Mouse (Mus musculus) CH12.LX (cell line): ENCODE results near the gene Tmem265. TPM values are rescaled to one million over a fixed set of nuclear protein-coding genes. Genes with fewer than 3 reads are reported as not detected.

ENCODE experiments used
- DNase-seq: peaks from one replicate; pipeline ENCODE4 v3.0.0-alpha.2; 2013; ENCODE audit errors: extremely low read depth
- H3K27ac ChIP-seq: 2 replicates; pipeline ENCODE4 v1.5.1; 2012; ENCODE audit warnings: low read depth, mild to moderate bottlenecking, control low read depth, moderate library complexity; ENCODE audit not compliant: insufficient read depth
- H3K27me3 ChIP-seq: replicated peaks from 2 replicates; pipeline ENCODE3; 2012; ENCODE audit warnings: inconsistent platforms
- H3K36me3 ChIP-seq, 2 experiments: replicated peaks in 1 of 2; 2 replicates each; pipeline versions ENCODE3 to v1.6.1; 2012; ENCODE audit warnings: inconsistent platforms in 1 of 2, low read length in 1 of 2, mild to moderate bottlenecking in 1 of 2, mixed read lengths in 1 of 2, moderate library complexity in 1 of 2; ENCODE audit not compliant: control insufficient read depth in 1 of 2, insufficient read depth in 1 of 2
- H3K4me1 ChIP-seq, 2 experiments: 2 replicates each; pipeline ENCODE4 v1.6.1; 2012; ENCODE audit warnings: inconsistent platforms in 1 of 2, moderate library complexity in 1 of 2; ENCODE audit not compliant: insufficient read depth in 2 of 2, control insufficient read depth in 1 of 2
- H3K4me2 ChIP-seq: 2 replicates; pipeline ENCODE4 v1.6.1; 2012; ENCODE audit warnings: low read depth, mild to moderate bottlenecking, control low read depth; ENCODE audit not compliant: poor library complexity, insufficient read depth, severe bottlenecking
- H3K4me3 ChIP-seq, 3 experiments: fragments of 150-350 bp in 1 of 3; sonication (generic) in 1 of 3; replicated peaks in 1 of 3; 2 replicates each; pipeline versions ENCODE3 to v1.5.1; 2011 to 2012; ENCODE audit warnings: low read depth in 2 of 3, low read length in 2 of 3, mild to moderate bottlenecking in 2 of 3, moderate library complexity in 2 of 3, control low read depth in 1 of 3, improper control_type of control experiment in 1 of 3, inconsistent platforms in 1 of 3, mixed read lengths in 1 of 3; ENCODE audit not compliant: poor library complexity in 1 of 3
- H3K79me2 ChIP-seq: replicated peaks from 2 replicates; pipeline ENCODE4 v1.6.1; 2012; ENCODE audit warnings: mild to moderate bottlenecking, moderate library complexity; ENCODE audit not compliant: control insufficient read depth, poor library complexity, insufficient read depth, severe bottlenecking; ENCODE audit errors: extremely low read depth
- H3K9ac ChIP-seq: 2 replicates; pipeline ENCODE4 v1.6.1; 2012; ENCODE audit warnings: low read depth, mild to moderate bottlenecking, control low read depth, moderate library complexity; ENCODE audit not compliant: insufficient read depth
- H3K9me3 ChIP-seq: replicated peaks from 2 replicates; pipeline ENCODE3; 2012; ENCODE audit warnings: low read length, inconsistent platforms, mixed read lengths
- CTCF ChIP-seq, 2 experiments: IDR thresholded peaks in 1 of 2; conservative IDR thresholded peaks in 1 of 2; 2 replicates each; pipeline ENCODE4 v1.5.1; 2011 to 2012; ENCODE audit warnings: low read depth in 2 of 2, low read length in 2 of 2, improper control_type of control experiment in 1 of 2, inconsistent platforms in 1 of 2, mild to moderate bottlenecking in 1 of 2, moderate library complexity in 1 of 2
- E2F4 ChIP-seq: IDR thresholded peaks from 2 replicates; pipeline ENCODE4 v1.6.1; 2011; ENCODE audit warnings: low read depth, low read length, improper control_type of control experiment; ENCODE audit not compliant: insufficient replicate concordance
- ELF1 ChIP-seq: IDR thresholded peaks from 2 replicates; pipeline ENCODE4 v1.6.1; 2014; ENCODE audit warnings: low read depth, mild to moderate bottlenecking, inconsistent platforms, low read length, improper control_type of control experiment
- ETS1 ChIP-seq: conservative IDR thresholded peaks from 2 replicates; pipeline ENCODE4 v1.6.1; 2012; ENCODE audit warnings: low read depth, mild to moderate bottlenecking, inconsistent platforms, low read length, improper control_type of control experiment, moderate library complexity
- GABPA ChIP-seq: IDR thresholded peaks from 2 replicates; pipeline ENCODE4 v1.6.1; 2012; ENCODE audit warnings: low read depth, low read length, improper control_type of control experiment, inconsistent platforms; ENCODE audit not compliant: insufficient replicate concordance
- HCFC1 ChIP-seq: IDR thresholded peaks from 2 replicates; pipeline ENCODE4 v1.6.1; 2012; ENCODE audit warnings: low read depth, mild to moderate bottlenecking, inconsistent platforms, low read length, improper control_type of control experiment
- JUND ChIP-seq: conservative IDR thresholded peaks from 2 replicates; pipeline ENCODE4 v1.6.1; 2011; ENCODE audit warnings: low read depth, low read length, improper control_type of control experiment
- MAFK ChIP-seq: IDR thresholded peaks from 2 replicates; pipeline ENCODE4 v1.6.1; 2011; ENCODE audit warnings: low read length, improper control_type of control experiment; ENCODE audit not compliant: insufficient replicate concordance
- MAX ChIP-seq: IDR thresholded peaks from 2 replicates; pipeline ENCODE4 v1.6.1; 2011; ENCODE audit warnings: low read length, improper control_type of control experiment
- MAZ ChIP-seq: IDR thresholded peaks from 2 replicates; pipeline ENCODE4 v1.6.1; 2012; ENCODE audit warnings: low read depth, mild to moderate bottlenecking, inconsistent platforms, low read length, improper control_type of control experiment, moderate library complexity
- MXI1 ChIP-seq: IDR thresholded peaks from 2 replicates; pipeline ENCODE4 v1.6.1; 2011; ENCODE audit warnings: mild to moderate bottlenecking, low read depth, low read length, improper control_type of control experiment
- MYC ChIP-seq: IDR thresholded peaks from 2 replicates; pipeline ENCODE4 v1.6.1; 2011; ENCODE audit warnings: low read depth, mild to moderate bottlenecking, improper control_type of control experiment, low read length
- NELFE ChIP-seq: IDR thresholded peaks from 2 replicates; pipeline ENCODE4 v1.6.1; 2011; ENCODE audit warnings: low read depth, low read length, improper control_type of control experiment
- NRF1 ChIP-seq: IDR thresholded peaks from 2 replicates; pipeline ENCODE4 v1.6.1; 2014; ENCODE audit warnings: low read depth, mild to moderate bottlenecking, inconsistent platforms, low read length, improper control_type of control experiment, moderate library complexity
- PAX5 ChIP-seq: IDR thresholded peaks from 2 replicates; pipeline ENCODE4 v1.6.1; 2012; ENCODE audit warnings: low read length, inconsistent platforms, mixed read lengths
- POLR2AphosphoS2 ChIP-seq: IDR thresholded peaks from 2 replicates; pipeline ENCODE4 v1.6.1; 2011; ENCODE audit warnings: low read depth, low read length, improper control_type of control experiment
- RAD21 ChIP-seq: IDR thresholded peaks from 2 replicates; pipeline ENCODE4 v1.6.1; 2011; ENCODE audit warnings: low read depth, mild to moderate bottlenecking, low read length, improper control_type of control experiment, moderate library complexity
- RCOR1 ChIP-seq: conservative IDR thresholded peaks from 2 replicates; pipeline ENCODE4 v1.6.1; 2012; ENCODE audit warnings: low read depth, mild to moderate bottlenecking, inconsistent platforms, low read length, improper control_type of control experiment
- SMC3 ChIP-seq: IDR thresholded peaks from 2 replicates; pipeline ENCODE4 v1.6.1; 2011; ENCODE audit warnings: low read depth, low read length, improper control_type of control experiment
- TBP ChIP-seq: conservative IDR thresholded peaks from 2 replicates; pipeline ENCODE4 v1.6.1; 2011; ENCODE audit warnings: low read depth, low read length, improper control_type of control experiment
- TCF12 ChIP-seq: IDR thresholded peaks from 2 replicates; pipeline ENCODE4 v1.6.1; 2014; ENCODE audit warnings: low read depth, mild to moderate bottlenecking, inconsistent platforms, low read length, improper control_type of control experiment
- UBTF ChIP-seq: IDR thresholded peaks from 2 replicates; pipeline ENCODE4 v1.6.1; 2012; ENCODE audit warnings: low read depth, mild to moderate bottlenecking, inconsistent platforms, low read length, improper control_type of control experiment, moderate library complexity
- USF1 ChIP-seq: IDR thresholded peaks from 2 replicates; pipeline ENCODE4 v1.6.1; 2014; ENCODE audit warnings: low read depth, mild to moderate bottlenecking, inconsistent platforms, low read length, improper control_type of control experiment
- ZKSCAN1 ChIP-seq: IDR thresholded peaks from 2 replicates; pipeline ENCODE4 v1.6.1; 2012; ENCODE audit warnings: low read depth, inconsistent platforms, low read length, improper control_type of control experiment, borderline replicate concordance
- ZMIZ1 ChIP-seq: IDR thresholded peaks from 2 replicates; pipeline ENCODE4 v1.6.1; 2012; ENCODE audit warnings: low read depth, mild to moderate bottlenecking, inconsistent platforms, low read length, improper control_type of control experiment
- dilution Hi-C: fragments of 300-500 bp; cut with MboI; formaldehyde crosslinking; loops from 2 replicates; pipeline ENCODE4 v1.14.3; 2020; ENCODE audit warnings: low sequenced_read_pairs; ENCODE audit not compliant: extremely low pct_unique_long_range_greater_than_20kb, extremely low pct_ligation_motif_present
- in situ Hi-C: fragments of 300-500 bp; cut with MboI; formaldehyde crosslinking; loops from 3 replicates; pipeline ENCODE4 v1.14.3; 2019; ENCODE audit warnings: low sequenced_read_pairs, low pct_ligation_motif_present, low pct_unique_long_range_greater_than_20kb, mixed read lengths
- polyA plus RNA-seq: library from polyadenylated mRNA; unstranded; fragments of >175 nt; gene quantifications from 2 replicates; pipeline ENCODE4 v1.2.1, GENCODE M21; 2012; ENCODE audit warnings: low read depth; ENCODE audit not compliant: insufficient read length
- total RNA-seq, 2 experiments: library from RNA; depleted of rRNA; stranded (reverse); fragments of 300-350 nt in 1 of 2; fragments of >200 nt in 1 of 2; gene quantifications; 2 replicates each; pipeline ENCODE4 v1.2.3; 2012 to 2014

The Tmem265 gene
- total and polyA plus RNA-seq, 3 experiments: 0.93 to 2.3 TPM; not detected in 1

- Histone ChIP-seq H3K4me2 (no peak overlapping the region), H3K9ac (no peak overlapping the region), H3K4me3 (no peak overlapping the region), H3K27me3 (no peaks in the 10 kb centered on the region), H3K36me3 (peaks cover 59 to 68% of the 10 kb centered on the region in 2 experiments), H3K9me3 (no peaks in the 10 kb centered on the region), H3K79me2 (peaks cover 13% of the 10 kb centered on the region), H3K4me1 (peaks cover 7 to 77% of the 10 kb centered on the region in 2 experiments; a peak in 3 of 4 replicates), H3K27ac (no peak overlapping the region)
- no peak for TF ChIP-seq ZMIZ1
- TF ChIP-seq MAX: no peak
- no peak for TF ChIP-seq UBTF
- TF ChIP-seq HCFC1: no peak
- no peak for TF ChIP-seq MAFK
- TF ChIP-seq TCF12: no peak
- TF ChIP-seq NRF1: no peak
- TF ChIP-seq ELF1: no peak
- TF ChIP-seq RCOR1: no peak
- in situ Hi-C loops: no loop called here
- dilution Hi-C loops: no loop called here
- DNase-seq: no peak
These were observed 29.9 kb downstream of the Tmem265 start for GRCm38 (mm10) chr7:127591108-127591507.

- Histone ChIP-seq H3K4me1 (peaks cover 7 to 84% of the 10 kb centered on the region in 2 experiments; a peak in 3 of 4 replicates), H3K36me3 (peaks cover 74 to 81% of the 10 kb centered on the region in 2 experiments), H3K4me2 (no peak overlapping the region), H3K4me3 (no peak overlapping the region), H3K9me3 (no peaks in the 10 kb centered on the region), H3K27ac (no peak overlapping the region), H3K27me3 (no peaks in the 10 kb centered on the region), H3K79me2 (peaks cover 13% of the 10 kb centered on the region), H3K9ac (no peak overlapping the region)
- no peak for TF ChIP-seq SMC3
- no peak for TF ChIP-seq NELFE
- TF ChIP-seq ELF1: no peak
- no peak for TF ChIP-seq USF1
- TF ChIP-seq NRF1: no peak
- TF ChIP-seq RAD21: no peak
- TF ChIP-seq ETS1: no peak
- no peak for TF ChIP-seq ZKSCAN1
- no peak for TF ChIP-seq PAX5
- no peak for TF ChIP-seq ZMIZ1
- no peak for TF ChIP-seq JUND
- no peak for TF ChIP-seq CTCF (conservative IDR thresholded peaks at IDR 0.05 in 1 of 2, IDR thresholded peaks at IDR 0.05 in 1 of 2; ENCODE audit: low read depth in 2 of 2, low read length in 2 of 2)
- TF ChIP-seq GABPA: no peak
- TF ChIP-seq POLR2AphosphoS2: no peak
- no peak for TF ChIP-seq E2F4
- TF ChIP-seq MXI1: no peak
- no peak for TF ChIP-seq MAX
- no peak for TF ChIP-seq MAZ
- no peak for TF ChIP-seq TBP
- TF ChIP-seq MYC: no peak
- no peak for DNase-seq
- in situ Hi-C loops: no loop called here
- dilution Hi-C loops: no loop called here
These were observed 31.4 kb downstream of the Tmem265 start for GRCm38 (mm10) chr7:127592575-127592974.
